Mouse (Mus musculus) hindbrain, postnatal 0 days (tissue): ENCODE results near the gene Asic1. TPM values are rescaled to one million over a fixed set of nuclear protein-coding genes. Genes with fewer than 3 reads are reported as not detected.

Source experiments
- ATAC-seq: fragments of 200-750 bp; cut with Nextera tagmentation; 2 replicates; pipeline ENCODE4 v1.8.0; 2017; ENCODE audit warnings: mild to moderate bottlenecking, moderate TSS enrichment, moderate library complexity
- DNase-seq: peaks from one replicate; pipeline ENCODE4 v3.0.0-alpha.2; 2015; ENCODE audit warnings: low spot score
- H3K27ac ChIP-seq: fragments of 300-500 bp; sonication (generic); 2 replicates; pipeline ENCODE4 v1.5.1; 2014; ENCODE audit warnings: mild to moderate bottlenecking
- H3K27me3 ChIP-seq: fragments of 300-500 bp; sonication (generic); 2 replicates; pipeline ENCODE4 v1.6.1; 2014; ENCODE audit warnings: low read length, mixed read lengths; ENCODE audit not compliant: insufficient read depth
- H3K36me3 ChIP-seq: fragments of 300-500 bp; sonication (generic); 2 replicates; pipeline ENCODE4 v1.6.1; 2014; ENCODE audit warnings: low read length, mixed read lengths; ENCODE audit not compliant: insufficient read depth
- H3K4me1 ChIP-seq: fragments of 300-500 bp; sonication (generic); 2 replicates; pipeline ENCODE4 v1.6.1; 2014; ENCODE audit warnings: antibody characterized with exemption, low read length, mixed read lengths; ENCODE audit not compliant: insufficient read depth
- H3K4me2 ChIP-seq: fragments of 300-500 bp; sonication (generic); 2 replicates; pipeline ENCODE4 v1.6.1; 2014; ENCODE audit warnings: low read depth, mild to moderate bottlenecking, low read length, moderate library complexity, mixed read lengths
- H3K4me3 ChIP-seq: fragments of 300-500 bp; sonication (generic); 2 replicates; pipeline ENCODE4 v1.5.1; 2014; ENCODE audit warnings: low read length
- H3K9ac ChIP-seq: fragments of 300-500 bp; sonication (generic); replicated peaks from 2 replicates; pipeline ENCODE4 v1.6.1; 2014; ENCODE audit warnings: mild to moderate bottlenecking, low read length, moderate library complexity, mixed read lengths
- H3K9me3 ChIP-seq: fragments of 300-500 bp; sonication (generic); 2 replicates; pipeline ENCODE4 v1.6.1; 2016; ENCODE audit warnings: low read length, mixed read lengths
- CTCF ChIP-seq: IDR thresholded peaks from 2 replicates; pipeline ENCODE4 v1.5.1; 2016; ENCODE audit warnings: antibody characterized with exemption, control low read depth, low read depth
- WGBS: fragments of 180-500 bp; shearing (Covaris S2); extraction: QIAGEN DNeasy Blood & Tissue Kit; methylation state at CpG from one replicate; pipeline ENCODE4 v1.1.7; 2014; 5-methylcytosine and 5-hydroxymethylcytosine counted together
- polyA plus RNA-seq: library from polyadenylated mRNA; unstranded; fragments of >200 nt; fragmentation: Nextera tagmentation; extraction: Ambion mirVana; gene quantifications from 2 replicates; pipeline ENCODE4 v1.2.1, GENCODE M21; 2015
- total RNA-seq: library from RNA; depleted of rRNA; stranded (reverse); fragments of >200 nt; gene quantifications from 2 replicates; pipeline ENCODE4 v1.2.3, GENCODE M21; 2014; rRNA removed

Asic1 gene
- 127 and 143 TPM in 2 replicates for total RNA-seq
- 32.0 and 37.1 TPM in 2 replicates for polyA plus RNA-seq

GRCm38 (mm10) chr15:99670154-99670821 lies at the start of gene Asic1:
Gene Asic1 (plus strand): TSS chr15:99670368.
- peaks cover 28% of the 10 kb centered on the region for H3K4me1 ChIP-seq
- WGBS: 1% methylated on average over 64 of the region's 74 CpGs
- H3K27me3 ChIP-seq: no peaks in the 10 kb centered on the region
- H3K36me3 ChIP-seq: no peaks in the 10 kb centered on the region
- H3K4me2 ChIP-seq: peak within 1 kb of the TSS; percentile 80
- H3K4me3 ChIP-seq: peak within 1 kb of the TSS; percentile 78
- peak; percentile 68 for ATAC-seq
- H3K27ac ChIP-seq: peak within 1 kb of the TSS; percentile 87
- DNase-seq: peak; percentile 79
- no peaks in the 10 kb centered on the region for H3K9me3 ChIP-seq
- H3K9ac ChIP-seq: peak within 1 kb of the TSS; percentile 97
- TF ChIP-seq CTCF: no peak

GRCm38 (mm10) chr15:99622063-99622462 lies 48.1 kb upstream of the Asic1 start:
- Histone ChIP-seq H3K36me3 (0 out of 2 replicates have a peak, but pooled peaks cover 12% of the 10 kb centered on the region), H3K27ac (no peak overlapping the region), H3K9me3 (no peaks in the 10 kb centered on the region), H3K9ac (no peak overlapping the region), H3K4me1 (no peaks in the 10 kb centered on the region), H3K4me3 (no peak overlapping the region), H3K4me2 (no peak overlapping the region), H3K27me3 (no peaks in the 10 kb centered on the region)
- no peak for TF ChIP-seq CTCF
- ATAC-seq (no peak), DNase-seq (no peak)
- 96% methylated on average over 11 of the region's 11 CpGs for WGBS

GRCm38 (mm10) chr15:99631618-99632017 lies 38.5 kb upstream of the Asic1 start:
- Histone ChIP-seq H3K4me3 (no peak overlapping the region), H3K9me3 (no peaks in the 10 kb centered on the region), H3K27me3 (no peaks in the 10 kb centered on the region), H3K36me3 (peaks cover 17% of the 10 kb centered on the region), H3K27ac (no peak overlapping the region), H3K9ac (no peak overlapping the region), H3K4me2 (no peak overlapping the region), H3K4me1 (no peaks in the 10 kb centered on the region)
- DNase-seq (no peak), ATAC-seq (no peak)
- peak; percentile 53 for TF ChIP-seq CTCF

- H3K36me3 ChIP-seq: peaks cover 13% of the 10 kb centered on the region
- no peak for ATAC-seq
- 91% methylated on average over 7 of the region's 7 CpGs for WGBS
- H3K9ac ChIP-seq: no peak overlapping the region
- H3K27ac ChIP-seq: no peak overlapping the region
- H3K4me2 ChIP-seq: no peak overlapping the region
- no peaks in the 10 kb centered on the region for H3K4me1 ChIP-seq
- no peaks in the 10 kb centered on the region for H3K9me3 ChIP-seq
- TF ChIP-seq CTCF: no peak
- no peak for DNase-seq
- H3K27me3 ChIP-seq: no peaks in the 10 kb centered on the region
- H3K4me3 ChIP-seq: no peak overlapping the region
These were observed 35.5 kb upstream of the Asic1 start for GRCm38 (mm10) chr15:99634702-99635101.

- TF ChIP-seq CTCF: no peak
- peak; percentile 46 for DNase-seq
- H3K4me1 ChIP-seq: no peaks in the 10 kb centered on the region
- peaks cover 13% of the 10 kb centered on the region for H3K36me3 ChIP-seq
- H3K9me3 ChIP-seq: no peaks in the 10 kb centered on the region
- no peak overlapping the region for H3K9ac ChIP-seq
- no peak overlapping the region for H3K4me3 ChIP-seq
- peak; percentile 55; the same call in 1 of the 2 replicates for ATAC-seq
- H3K27me3 ChIP-seq: no peaks in the 10 kb centered on the region
- WGBS: 48% methylated on average over 12 of the region's 12 CpGs
- H3K27ac ChIP-seq: peak overlapping the region; percentile 32
- H3K4me2 ChIP-seq: peak overlapping the region; percentile 7; the same call in 1 of the 2 replicates
These were observed 32.6 kb upstream of the Asic1 start for GRCm38 (mm10) chr15:99637405-99638123.

GRCm38 (mm10) chr15:99638124-99638485 lies 32.1 kb upstream of the Asic1 start:
- Histone ChIP-seq H3K4me3 (no peak overlapping the region), H3K36me3 (peaks cover 13% of the 10 kb centered on the region), H3K4me1 (no peaks in the 10 kb centered on the region), H3K27me3 (no peaks in the 10 kb centered on the region), H3K27ac (peak overlapping the region; percentile 32), H3K9ac (no peak overlapping the region), H3K9me3 (no peaks in the 10 kb centered on the region), H3K4me2 (no peak overlapping the region)
- DNase-seq (no peak), ATAC-seq (no peak)
- no peak for TF ChIP-seq CTCF
- WGBS: 72% methylated on average over 5 of the region's 5 CpGs

GRCm38 (mm10) chr15:99642622-99643021 lies 27.5 kb upstream of the Asic1 start:
- no peak overlapping the region for H3K9ac ChIP-seq
- no peaks in the 10 kb centered on the region for H3K36me3 ChIP-seq
- peaks cover 2% of the 10 kb centered on the region; the same call in 1 of the 2 replicates for H3K4me1 ChIP-seq
- no peak for ATAC-seq
- no peaks in the 10 kb centered on the region for H3K27me3 ChIP-seq
- H3K4me2 ChIP-seq: no peak overlapping the region
- no peak overlapping the region for H3K27ac ChIP-seq
- TF ChIP-seq CTCF: no peak
- 51% methylated on average over 6 of the region's 6 CpGs for WGBS
- H3K9me3 ChIP-seq: no peaks in the 10 kb centered on the region
- no peak for DNase-seq
- no peak overlapping the region for H3K4me3 ChIP-seq
